Mouse (Mus musculus): ENCODE results near the gene Capn12.
A peak's percentile ranks its signal among the peaks of the same experiment; 100 is the strongest.

Capn12 gene

DNA sequence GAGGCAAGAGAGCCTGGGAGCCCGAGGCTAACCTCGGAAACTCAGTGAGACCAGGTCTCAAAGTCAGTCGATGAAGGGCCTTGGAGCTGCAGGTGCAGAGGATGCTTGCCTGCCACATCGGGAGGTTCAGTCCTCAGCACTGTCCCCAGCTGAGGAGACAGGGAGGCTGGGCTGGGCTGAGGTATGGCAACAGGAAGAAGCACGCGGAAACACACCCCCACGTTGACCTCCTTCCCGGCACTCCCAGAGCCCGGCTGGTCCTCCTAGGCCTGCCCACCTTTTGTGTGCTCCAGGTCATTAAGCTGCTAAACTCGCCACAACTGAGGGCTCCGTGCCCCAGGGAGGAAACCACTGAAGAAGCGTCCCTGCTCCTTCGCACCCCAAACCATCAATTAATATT is at the start of gene Capn12:
TSS of gene Capn12 (plus strand) at position 224 of the 400 bp plus-strand sequence.
- no peak for DNase-seq (ENCODE audit: low spot score in 2 of 2)

DNA sequence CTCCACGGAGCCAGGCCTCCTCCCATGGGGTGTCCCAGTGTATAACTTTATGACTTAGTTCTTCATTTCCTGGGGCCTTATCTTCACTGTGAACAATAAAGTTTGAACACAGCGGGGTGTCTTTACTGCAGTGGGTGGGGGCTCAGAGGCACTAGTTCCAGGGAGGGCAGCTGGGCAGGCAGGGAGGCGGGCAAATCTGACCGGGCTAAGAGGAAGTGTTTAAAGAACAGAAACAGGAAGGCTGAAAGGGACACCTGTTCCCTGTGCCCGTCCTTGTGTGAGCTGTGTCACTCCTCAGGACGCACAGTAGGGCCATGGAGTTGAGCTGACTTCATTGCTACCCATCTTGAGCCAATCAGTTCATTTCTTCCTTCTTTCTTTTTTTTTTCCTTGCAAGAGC is 49.1 kb upstream of the Capn12 start:
- DNase-seq (ENCODE audit: low spot score in 2 of 2), result no peak

DNA sequence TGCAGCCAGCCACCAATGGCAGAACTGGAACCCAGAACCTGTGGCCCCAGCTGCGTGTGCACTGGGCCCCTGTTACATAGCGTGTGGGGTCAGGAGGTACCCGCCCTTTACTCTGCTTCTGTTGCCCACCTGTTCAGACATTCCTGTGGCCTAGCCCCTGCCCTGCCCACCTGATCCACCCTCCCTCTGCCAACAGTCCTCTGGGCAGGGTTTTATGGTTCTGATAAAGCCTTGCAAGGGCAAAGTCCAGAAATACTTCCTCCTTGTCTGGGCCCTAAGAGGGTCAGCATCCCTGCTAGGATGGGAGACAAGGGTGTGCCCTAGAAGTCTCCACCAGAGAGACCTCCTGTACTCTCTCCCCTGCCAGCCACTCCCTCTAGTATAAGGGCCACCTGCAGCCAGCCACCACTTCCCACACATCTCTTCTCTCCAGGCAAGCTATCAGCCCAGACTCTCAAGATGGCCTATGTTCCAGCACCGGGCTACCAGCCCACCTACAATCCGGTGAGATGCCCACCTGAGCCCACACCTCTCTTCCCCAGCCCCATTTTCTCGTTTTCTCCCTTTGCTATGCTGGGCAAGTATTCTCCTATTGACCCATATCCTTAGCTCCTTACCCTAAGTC is 47.4 kb upstream of the Capn12 start, which contains the start of gene Lgals4:
TSS of gene Lgals4 (plus strand) at position 132 of the 625 bp plus-strand sequence.
- peak in 1 of 2 experiments; percentile 57 for DNase-seq (ENCODE audit: low spot score in 2 of 2)

DNA sequence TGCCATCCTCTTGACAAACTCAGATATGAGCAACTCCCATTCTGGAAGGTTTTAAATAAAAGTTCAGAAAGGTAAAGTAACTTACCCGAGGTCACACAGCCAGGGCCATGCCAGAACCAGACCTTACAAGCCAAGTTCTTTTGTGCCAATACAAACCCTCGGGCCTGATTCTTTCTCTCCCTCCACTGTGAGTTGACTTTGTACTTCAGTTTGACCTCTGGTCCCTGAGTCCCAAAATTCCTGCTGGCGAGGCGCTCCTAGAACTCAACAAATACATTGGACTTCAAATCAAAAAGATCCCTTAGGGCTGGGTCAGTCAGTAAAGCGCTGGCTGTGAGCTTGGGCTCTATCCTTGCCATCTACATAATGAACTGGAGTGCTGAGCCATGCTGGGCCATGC is 44.3 kb upstream of the Capn12 start:
- peak in 1 of 2 experiments; percentile 55 for DNase-seq (ENCODE audit: low spot score in 2 of 2)

DNA sequence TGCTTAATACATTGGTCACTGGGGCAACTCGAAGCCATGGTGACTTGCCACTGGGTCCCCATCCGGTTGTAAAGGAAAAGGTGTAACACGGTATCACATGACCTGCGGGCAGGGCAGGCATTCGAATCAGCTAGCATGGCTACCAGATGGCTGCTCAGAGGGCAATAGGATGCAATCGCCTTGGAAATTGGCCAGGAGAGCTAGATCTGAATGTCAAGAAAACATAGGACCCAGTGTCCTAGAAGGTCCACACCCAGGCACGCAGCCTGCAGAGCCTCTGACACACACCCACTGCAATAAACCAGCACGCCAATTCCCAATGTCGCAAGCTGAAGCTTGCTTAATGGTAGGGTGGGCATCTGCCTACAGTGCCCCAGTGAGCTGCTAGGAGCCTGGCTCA is 42.9 kb upstream of the Capn12 start:
- DNase-seq (ENCODE audit: low spot score in 2 of 2), result peak in 1 of 2 experiments; percentile 58

DNA sequence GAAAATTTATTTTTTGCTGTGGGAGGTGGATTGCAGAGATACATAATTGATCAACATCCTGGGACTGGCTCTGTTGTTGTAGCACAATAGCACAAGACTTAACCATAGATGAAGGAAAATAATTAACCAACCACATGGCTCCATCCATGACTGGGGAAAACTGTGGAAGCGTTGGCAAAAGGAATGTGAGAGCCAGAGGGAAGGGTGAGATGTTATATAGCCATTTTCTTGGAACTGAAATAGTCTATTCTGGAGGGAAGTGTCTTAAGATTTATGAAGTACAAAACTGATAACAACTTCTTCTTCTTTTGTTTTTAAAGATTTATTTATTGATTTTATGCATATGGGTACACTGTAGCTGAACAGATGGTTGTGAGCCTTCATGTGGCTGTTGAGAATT is 33.9 kb upstream of the Capn12 start:
- no peak for DNase-seq (ENCODE audit: low spot score in 2 of 2)

DNA sequence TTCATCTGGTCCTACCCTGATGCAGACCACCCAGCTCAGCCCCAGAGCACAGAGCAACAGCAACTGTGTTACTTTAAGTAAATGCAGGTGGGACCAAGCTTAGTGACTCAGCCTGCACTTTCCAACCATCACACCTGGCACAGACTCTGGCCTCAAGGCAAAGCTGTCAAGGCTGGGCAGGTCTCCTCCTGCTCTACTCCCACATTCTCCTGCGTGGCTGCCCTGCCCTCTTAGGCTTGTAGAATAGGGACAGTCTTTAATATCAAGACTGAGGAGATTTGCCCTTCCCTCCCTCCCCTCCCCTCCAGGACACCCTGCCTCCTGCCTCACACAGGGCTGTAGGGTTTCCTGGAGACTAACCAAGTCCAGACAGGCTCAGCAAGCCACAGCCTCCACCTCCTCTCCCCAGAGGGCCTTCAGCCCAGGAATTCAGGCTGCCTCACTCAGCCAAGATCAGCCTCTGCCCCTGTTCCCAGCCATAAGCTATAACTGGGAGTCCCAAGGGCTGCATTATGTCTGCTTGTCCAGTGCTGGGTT is 31.5 kb upstream of the Capn12 start:
- DNase-seq (ENCODE audit: low spot score in 2 of 2), result no peak

DNA sequence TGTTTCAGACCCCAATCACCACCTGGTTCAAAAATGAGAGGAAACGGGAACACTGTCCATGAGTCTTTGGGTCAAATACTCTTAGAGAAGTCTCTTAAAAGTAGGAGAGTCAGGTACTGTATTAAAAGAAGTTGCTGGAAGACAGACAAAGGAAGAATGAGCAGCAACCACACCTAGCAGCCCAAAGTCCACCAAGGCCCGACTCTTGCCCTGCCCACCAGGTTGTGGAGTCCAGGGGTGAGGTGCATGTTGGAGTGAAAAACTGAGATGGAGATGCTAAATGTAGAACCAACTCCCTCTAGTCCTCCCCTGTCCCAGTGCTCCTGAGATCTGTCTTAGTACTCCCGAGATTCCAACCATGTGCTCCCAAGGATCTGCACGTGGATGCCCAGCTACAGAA is 30.6 kb upstream of the Capn12 start:
- no peak for DNase-seq (ENCODE audit: low spot score in 2 of 2)

DNA sequence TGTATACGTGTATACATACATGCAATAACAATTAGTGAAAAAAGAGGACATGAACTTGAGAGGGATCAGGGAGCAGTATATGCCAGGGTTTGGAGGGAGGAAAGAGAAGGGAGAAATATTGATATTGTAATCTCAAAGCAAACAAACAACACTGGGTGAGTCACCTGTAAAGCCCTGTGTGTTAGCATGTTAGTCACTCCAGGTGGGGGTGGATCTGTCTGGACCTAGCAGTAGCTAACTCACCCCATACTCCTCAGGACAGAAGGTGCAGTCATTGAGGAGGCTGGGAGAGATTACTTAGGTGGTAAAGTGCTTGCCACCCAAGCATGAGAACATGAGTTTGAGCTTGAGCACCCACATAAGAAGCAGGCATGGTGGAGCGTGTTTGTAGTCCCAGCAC is 21.3 kb upstream of the Capn12 start:
- DNase-seq (ENCODE audit: low spot score in 2 of 2), result no peak

DNA sequence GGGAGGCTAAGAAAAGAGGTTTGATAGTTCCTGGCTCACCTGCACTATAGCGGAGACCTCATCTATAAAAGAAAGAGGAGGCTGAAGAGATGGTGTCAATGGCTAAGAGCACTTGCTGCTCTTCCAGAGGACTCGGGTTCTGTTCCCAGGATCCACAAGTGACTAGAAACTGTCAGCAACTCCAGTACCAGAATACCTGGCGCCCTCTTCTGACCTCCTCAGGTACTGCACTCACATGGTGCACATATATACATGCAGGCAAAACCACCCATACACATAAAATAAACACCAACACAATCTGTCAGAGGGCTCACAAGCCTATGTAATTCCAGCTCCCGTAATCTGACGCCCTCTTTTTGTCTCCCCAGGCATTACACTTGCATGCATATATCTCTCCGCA is 20.3 kb upstream of the Capn12 start:
- DNase-seq (ENCODE audit: low spot score in 2 of 2), result no peak

DNA sequence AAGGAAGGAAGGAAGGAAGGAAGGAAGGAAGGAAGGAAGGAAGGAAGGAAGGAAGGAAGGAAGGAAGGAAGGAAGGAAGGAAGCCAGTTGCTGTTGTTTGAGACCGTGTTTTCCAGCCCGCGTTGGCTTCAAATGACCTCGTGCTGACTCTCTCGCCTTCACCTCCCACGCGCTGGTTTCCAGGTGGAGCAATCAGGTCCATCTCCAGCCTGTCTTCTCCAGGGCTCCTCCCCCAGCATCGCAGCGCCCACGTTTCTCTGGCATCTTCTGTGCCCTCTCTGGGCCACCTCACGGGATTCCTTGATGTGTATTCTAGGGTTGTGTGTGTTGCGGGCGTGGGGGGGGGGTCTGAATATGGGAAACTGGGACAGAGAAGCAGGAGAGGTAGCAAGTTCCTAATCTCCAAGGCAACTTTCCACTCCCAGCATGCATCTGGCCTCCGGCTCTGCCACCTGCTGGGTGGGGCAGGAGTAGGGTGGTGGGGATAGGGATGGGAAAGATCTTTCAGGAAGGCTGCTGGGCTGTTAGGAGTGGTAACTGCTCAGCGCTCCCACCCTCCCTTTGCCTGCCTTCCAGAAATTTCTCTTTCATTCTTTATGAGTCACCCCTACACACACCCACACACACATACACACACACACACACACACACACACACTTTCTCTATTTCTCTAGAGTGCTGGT is 18.3 kb upstream of the Capn12 start:
- DNase-seq (ENCODE audit: low spot score in 2 of 2), result no peak

DNA sequence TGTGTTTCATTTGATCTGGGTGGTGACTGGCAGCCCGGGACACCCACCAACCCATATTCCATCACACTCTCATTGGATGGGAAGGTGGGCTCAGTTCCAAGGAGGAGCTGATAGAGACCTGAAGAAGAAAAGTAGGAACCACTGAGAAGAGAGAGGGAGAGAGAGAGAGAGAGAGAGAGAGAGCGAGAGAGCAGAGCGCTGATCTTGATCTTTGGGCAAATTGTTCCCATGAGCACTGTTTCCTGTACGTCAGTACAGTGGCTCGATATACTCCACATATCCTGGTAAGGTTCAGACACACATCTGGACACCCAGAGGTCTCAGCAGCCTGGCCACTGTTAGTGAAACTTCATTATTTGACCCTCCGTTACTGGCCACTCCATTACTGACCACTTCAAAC is 17.7 kb upstream of the Capn12 start, which contains the start of gene Lgals7:
TSS of gene Lgals7 (plus strand) at position 314 of the 400 bp plus-strand sequence.
- no peak for DNase-seq (ENCODE audit: low spot score in 2 of 2)

DNA sequence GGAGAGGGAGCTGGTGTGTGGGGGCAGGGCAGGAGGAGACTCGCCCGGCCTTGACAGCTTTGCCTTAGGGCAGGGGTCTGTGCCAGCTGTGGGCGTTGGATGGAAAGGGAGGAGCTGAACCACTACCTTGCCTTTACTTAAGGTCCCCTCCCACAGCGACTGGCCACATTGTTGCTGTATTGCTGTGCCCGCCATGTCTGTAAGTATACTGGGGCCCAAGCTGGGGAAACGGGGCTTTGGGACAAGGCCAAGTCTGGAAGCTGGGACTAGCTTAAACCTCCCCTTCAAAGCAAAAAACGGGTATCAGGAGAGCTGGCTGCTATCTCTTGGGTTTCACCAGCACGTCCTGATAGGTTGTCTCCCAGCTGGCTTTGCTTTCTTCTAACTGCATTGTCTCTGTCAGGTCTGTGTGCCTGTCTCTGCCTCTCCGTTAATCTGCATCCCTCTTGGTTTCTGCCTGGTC is 16.9 kb upstream of the Capn12 start:
- no peak for DNase-seq (ENCODE audit: low spot score in 2 of 2)

DNA sequence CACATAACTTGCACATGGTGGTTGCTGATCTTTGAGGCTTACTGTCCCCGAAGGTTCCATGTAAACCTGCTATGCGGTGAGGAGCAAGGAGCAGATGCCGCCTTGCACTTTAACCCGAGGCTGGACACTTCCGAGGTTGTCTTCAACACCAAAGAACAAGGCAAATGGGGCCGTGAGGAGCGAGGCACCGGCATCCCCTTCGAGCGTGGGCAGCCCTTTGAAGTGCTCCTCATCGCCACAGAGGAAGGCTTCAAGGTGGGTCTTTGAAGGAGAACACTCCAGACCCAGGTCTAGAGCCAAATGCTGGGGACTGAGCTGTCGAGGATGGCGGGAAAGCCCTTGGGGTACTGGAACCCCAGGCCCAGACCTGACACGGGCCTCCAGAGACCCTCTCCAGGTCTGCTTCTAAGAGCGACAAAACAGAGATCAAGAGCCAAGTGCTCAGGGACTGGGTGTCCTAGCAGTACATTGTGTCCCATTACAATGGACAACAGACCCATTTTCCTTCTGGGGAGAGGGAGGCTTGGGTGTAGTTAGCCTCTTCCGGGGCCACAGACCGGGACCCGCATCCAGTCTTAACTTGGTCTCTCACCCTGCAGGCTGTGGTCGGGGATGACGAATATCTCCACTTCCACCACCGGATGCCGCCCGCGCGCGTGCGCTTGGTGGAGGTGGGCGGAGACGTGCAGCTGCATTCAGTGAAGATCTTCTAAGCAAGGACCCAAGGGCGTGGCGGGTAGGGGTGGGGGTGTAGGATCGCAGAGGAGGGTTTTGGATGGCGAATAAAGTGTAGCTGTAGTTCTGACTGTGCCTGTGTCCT is 15.5 kb upstream of the Capn12 start:
- peak; percentile 87 to 91 for DNase-seq (ENCODE audit: low spot score in 2 of 2)

DNA sequence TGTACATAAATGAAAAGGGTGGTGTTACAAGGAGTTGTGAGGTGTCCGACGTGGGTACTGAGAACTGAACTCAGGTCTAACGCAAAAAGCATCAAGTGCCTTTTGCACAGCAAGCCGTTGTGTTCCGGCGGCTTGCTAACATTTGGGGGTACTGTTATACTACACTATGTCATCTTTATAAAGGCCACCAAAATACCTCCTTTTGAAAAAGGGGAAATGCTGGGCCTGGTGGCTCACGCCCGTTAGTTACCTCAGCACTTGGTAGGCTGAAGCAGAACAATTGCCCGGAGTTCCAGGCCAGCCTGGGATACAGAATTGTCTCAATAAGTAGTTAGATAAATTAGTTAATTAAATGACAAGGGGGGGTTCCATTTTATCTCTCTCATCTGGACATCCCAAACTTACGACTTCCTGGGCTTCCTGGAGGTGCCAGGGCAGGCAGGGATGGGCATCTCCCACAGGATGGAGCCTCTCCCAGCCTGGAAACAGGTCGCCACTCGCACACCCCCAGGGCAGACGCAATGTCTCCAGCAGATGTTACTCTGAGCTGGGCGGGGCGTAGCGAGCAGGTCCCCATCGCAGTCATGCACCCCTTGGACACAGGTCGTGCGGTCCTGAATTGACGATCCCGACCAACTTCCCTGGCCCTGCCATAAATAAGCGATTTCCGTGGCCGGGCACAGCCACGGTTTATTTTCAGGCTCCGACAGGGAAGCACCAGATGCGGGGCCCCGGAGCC is 14.3 kb upstream of the Capn12 start:
- DNase-seq (ENCODE audit: low spot score in 2 of 2), result no peak

DNA sequence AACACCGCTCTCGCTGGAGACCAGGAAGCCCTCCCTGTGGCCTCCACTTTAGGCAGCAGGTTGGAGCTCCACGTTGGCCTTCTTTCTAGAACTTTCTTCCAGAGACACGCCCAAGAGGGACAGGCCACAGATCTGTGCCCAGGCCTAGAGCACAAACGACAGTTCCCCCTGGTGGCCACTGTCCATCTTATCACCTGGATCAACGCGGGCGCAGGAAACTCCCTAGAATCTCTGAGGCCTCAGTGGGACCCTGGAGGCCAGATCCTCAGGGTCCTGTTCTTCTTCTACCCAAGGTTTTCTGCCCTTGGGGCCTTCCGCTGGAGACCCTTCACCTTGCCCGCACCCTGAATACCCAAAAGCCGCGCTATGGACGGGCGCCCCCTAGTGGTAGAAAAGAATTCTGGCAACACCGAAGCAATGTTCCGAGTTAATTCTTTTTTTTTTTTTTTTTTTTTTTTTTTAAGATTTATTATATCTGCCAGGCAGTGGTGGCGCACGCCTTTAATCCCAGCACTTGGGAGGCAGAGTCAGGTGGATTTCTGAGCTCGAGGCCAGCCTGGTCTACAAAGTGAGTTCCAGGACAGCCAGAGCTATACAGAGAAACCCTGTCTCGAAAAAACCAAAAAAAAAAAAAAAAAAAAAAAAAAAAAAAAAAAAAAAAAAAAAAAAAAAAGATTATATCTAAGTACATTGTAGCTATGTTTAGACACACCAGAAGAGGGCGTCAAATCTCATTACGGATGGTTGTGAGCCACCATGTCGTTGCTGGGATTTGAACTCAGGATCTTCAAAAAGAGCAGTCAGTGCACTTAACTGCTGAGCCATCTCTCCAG is 13.5 kb upstream of the Capn12 start:
- DNase-seq (ENCODE audit: low spot score in 2 of 2), result peak; percentile 76 to 91

DNA sequence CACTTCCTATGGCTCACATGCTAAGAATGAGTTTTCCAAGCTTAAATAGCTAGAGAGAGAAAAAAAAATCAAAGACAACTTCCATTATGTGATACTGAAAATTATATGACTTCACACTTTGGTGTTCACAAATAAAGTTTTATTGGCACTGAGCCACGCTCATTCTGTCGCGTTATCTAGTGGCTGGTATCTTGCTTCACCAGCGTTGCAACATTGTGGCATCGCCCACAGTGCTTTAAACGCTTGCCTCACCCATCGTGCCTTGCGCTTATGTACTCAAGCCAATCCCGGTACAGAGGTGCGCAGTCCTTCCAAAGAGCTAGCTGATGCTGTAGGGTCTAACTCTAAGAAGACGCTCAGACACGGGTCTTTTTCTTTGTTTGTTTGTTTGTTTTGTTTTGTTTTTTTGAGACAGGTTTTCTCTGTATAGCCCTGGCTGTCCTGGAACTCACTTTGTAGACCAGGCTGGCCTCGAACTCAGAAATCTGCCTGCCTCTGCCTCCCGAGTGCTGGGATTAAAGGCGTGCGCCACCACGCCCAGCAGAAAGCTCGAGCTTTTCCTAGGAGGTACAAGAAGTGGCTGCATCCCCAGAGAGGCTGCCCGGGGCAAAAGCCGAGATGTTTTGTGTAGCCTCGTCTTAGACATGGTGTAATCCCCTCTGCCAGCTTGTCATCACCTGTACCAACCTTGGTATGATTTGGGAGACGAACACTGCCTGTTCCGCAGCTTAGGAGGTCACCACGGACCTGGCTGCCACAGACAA is 10.1 kb upstream of the Capn12 start:
- DNase-seq (ENCODE audit: low spot score in 2 of 2), result no peak

DNA sequence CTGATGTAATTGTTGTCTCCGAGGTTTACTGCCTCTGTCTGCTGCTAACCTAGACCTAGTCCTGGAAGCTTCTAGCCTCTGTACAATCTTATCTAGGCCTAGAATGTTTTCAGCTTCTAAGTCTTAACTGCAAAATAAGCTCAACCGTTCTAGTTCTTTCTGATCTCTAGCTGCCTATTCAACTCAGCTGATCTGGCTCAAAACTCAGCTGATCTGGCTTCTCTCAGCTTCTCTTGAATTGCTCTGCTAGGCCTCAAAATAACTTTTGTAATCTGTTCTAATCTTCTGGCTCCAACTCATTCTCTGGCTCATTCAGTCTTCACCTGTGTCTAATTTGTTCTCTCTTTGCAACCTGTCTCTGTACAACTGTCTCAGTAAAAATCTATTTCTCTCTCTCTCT is 6.7 kb upstream of the Capn12 start:
- DNase-seq (ENCODE audit: low spot score in 2 of 2), result no peak

DNA sequence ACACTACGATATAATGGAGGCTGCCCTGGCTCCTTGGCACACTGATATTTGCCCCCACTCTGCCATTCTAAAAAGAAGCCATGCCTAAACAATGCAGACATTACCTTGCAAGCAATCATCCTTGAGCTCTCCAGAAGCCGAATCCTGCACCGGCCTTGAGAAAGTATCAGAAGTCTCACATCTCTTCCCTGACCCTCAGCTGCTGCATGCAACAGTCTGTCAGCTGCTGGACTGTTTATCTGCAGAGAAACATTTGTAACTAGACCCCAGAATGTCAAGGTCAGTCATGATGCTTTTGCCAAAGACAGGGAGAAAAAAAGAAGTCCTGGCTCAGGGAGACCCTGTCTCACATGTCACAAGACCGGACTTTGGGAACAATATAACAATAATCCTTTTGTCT is 5.1 kb upstream of the Capn12 start:
- DNase-seq (ENCODE audit: low spot score in 2 of 2), result no peak

DNA sequence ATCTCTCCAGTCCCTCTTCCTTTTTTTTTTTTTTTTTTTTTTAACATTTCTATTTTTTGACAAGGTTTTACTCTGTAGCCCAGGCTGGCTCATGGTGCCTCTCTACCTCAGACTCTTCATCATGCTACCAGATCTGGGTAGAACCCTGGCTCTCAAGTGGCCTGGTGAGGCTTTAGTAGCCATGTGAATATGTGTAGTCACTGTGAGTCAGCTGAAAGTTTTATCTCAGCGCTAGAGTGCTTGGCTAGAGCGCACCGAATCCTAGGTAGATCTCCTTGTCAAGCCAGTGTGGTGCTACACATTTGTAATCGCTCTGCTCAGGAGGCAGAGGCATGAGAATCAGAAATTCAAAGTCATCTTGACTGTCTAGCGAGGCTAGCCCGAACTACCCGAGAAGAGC is 4.1 kb upstream of the Capn12 start:
- DNase-seq (ENCODE audit: low spot score in 2 of 2), result no peak
